13 mouse cellular contexts compared by ENCODE assay signal in genomic region chr3:153800690-153801089, GRCm38 (mm10). TPM values are rescaled to one million over a fixed set of nuclear protein-coding genes. Genes with fewer than 3 reads are reported as not detected.
"Had no signal": no experiment of that assay in that cellular context is flagged by ENCODE, and none has a peak within 500 bp of the region (broad histone marks: within the 10 kb centered on the region; RNA-seq: fewer than 3 reads in every experiment).

No protein-coding gene starts in this region.

- H3K27ac ChIP-seq: limb, embryonic 12.5 days; lung, embryonic 15.5 days; midbrain, embryonic 13.5 days had no signal

- H3K4me1 ChIP-seq: limb, embryonic 12.5 days; lung, embryonic 15.5 days had no signal

- H3K9me3 ChIP-seq: limb, embryonic 12.5 days; lung, embryonic 15.5 days; midbrain, embryonic 13.5 days had no signal

- H3K9ac ChIP-seq: limb, embryonic 12.5 days; lung, embryonic 15.5 days; midbrain, embryonic 13.5 days had no signal

- H3K4me2 ChIP-seq: limb, embryonic 12.5 days; lung, embryonic 15.5 days; midbrain, embryonic 13.5 days had no signal

- DNase-seq: kidney, adult 8-10 months; kidney, postnatal 25 days; right cerebral cortex, postnatal 14 days; thymus, adult 2 months; thymus, postnatal 25 days had no signal

- ATAC-seq: intestine, embryonic 16.5 days; midbrain, embryonic 13.5 days had no signal

- H3K36me3 ChIP-seq: limb, embryonic 12.5 days; lung, embryonic 15.5 days; midbrain, embryonic 13.5 days had no signal

- H3K4me3 ChIP-seq: limb, embryonic 12.5 days; lung, embryonic 15.5 days; midbrain, embryonic 13.5 days had no signal

- H3K27me3 ChIP-seq: limb, embryonic 12.5 days; lung, embryonic 15.5 days; midbrain, embryonic 13.5 days had no signal

RNA-seq across cellular contexts. Expression of gene Asb17, which starts 43.3 kb away (rescaled TPM):
- total RNA-seq: left cerebral cortex, adult 8-10 months; left cerebral cortex, postnatal 36 days; liver, adult 2 months had no signal
- polyA plus RNA-seq: liver, adult 2 months; midbrain, embryonic 13.5 days; small intestine, adult 2 months; thymus, adult 2 months had no signal
